Mouse (Mus musculus) bone marrow, adult 2 months (tissue): ENCODE measurements at regions not wholly inside any gene's neighbourhood (a gene's known extent, or its start where the extent isn't known, plus 50 kb on each side); places are given as distances from the start of the nearest gene placed in this dataset.
A peak's percentile ranks its signal among the peaks of the same experiment; 100 is the strongest.

Experiments used
- H3K27ac ChIP-seq: fragments of 200-500 bp; 2 replicates; pipeline ENCODE4 v1.5.1; 2012; ENCODE audit warnings: low read depth, mild to moderate bottlenecking, control low read depth, inconsistent platforms, low read length; ENCODE audit not compliant: control insufficient read depth, poor library complexity, insufficient read depth
- H3K4me1 ChIP-seq: fragments of 200-500 bp; 2 replicates; pipeline ENCODE4 v1.6.1; 2011; ENCODE audit warnings: low read length; ENCODE audit not compliant: control insufficient read depth, insufficient read depth
- H3K4me3 ChIP-seq: fragments of 200-500 bp; replicated peaks from 2 replicates; pipeline ENCODE3; 2011; ENCODE audit warnings: mild to moderate bottlenecking, low read depth, low read length, control low read depth; ENCODE audit not compliant: control insufficient read depth
- CTCF ChIP-seq: fragments of 200-500 bp; IDR thresholded peaks from 2 replicates; pipeline ENCODE4 v1.5.1; 2011; ENCODE audit warnings: low read length, control low read depth; ENCODE audit not compliant: control insufficient read depth, insufficient read depth
- POLR2A ChIP-seq: fragments of 200-500 bp; IDR thresholded peaks from 2 replicates; pipeline ENCODE4 v1.6.1; 2011; ENCODE audit warnings: low read depth, mild to moderate bottlenecking, control low read depth, low read length, borderline replicate concordance; ENCODE audit not compliant: control insufficient read depth
- whole genome bisulfite sequencing: fragments of 180-500 bp; shearing (Covaris S2); methylation state at CpG from one replicate; pipeline ENCODE4 v1.1.7; 2018; 5-methylcytosine and 5-hydroxymethylcytosine counted together

DNA sequence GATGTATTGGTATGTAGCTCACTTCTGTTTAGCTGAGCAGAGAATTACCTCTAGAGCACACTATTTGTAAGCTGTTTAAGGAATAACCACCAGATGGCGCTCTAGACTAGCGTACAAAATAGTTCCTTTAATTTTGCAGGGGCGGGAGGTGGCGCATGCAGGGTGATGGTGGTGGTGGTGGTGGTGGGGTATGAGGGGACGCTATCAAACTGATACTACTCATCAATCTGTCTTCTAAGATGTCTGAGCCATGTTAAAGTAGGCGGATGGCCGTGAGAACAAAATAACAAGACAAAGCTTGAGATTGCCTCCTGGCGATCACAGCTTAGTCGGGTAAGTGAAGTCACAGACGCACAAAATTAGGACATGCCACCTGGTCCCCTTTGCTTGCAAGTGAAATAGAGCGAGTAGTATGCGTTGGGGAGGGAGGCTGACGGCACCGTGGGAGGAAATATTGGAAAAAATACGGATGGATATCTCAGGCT, 90.6 kb upstream of the Nmur2 start:
- Histone ChIP-seq H3K4me3 (no peak overlapping the region), H3K27ac (no peak overlapping the region), H3K4me1 (no peaks in the 10 kb centered on the region)
- 37% methylated on average over 15 of the region's 15 CpGs for WGBS
- TF ChIP-seq CTCF: peak; percentile 34; the same call in 1 of the 2 replicates
- no peak for TF ChIP-seq POLR2A

DNA sequence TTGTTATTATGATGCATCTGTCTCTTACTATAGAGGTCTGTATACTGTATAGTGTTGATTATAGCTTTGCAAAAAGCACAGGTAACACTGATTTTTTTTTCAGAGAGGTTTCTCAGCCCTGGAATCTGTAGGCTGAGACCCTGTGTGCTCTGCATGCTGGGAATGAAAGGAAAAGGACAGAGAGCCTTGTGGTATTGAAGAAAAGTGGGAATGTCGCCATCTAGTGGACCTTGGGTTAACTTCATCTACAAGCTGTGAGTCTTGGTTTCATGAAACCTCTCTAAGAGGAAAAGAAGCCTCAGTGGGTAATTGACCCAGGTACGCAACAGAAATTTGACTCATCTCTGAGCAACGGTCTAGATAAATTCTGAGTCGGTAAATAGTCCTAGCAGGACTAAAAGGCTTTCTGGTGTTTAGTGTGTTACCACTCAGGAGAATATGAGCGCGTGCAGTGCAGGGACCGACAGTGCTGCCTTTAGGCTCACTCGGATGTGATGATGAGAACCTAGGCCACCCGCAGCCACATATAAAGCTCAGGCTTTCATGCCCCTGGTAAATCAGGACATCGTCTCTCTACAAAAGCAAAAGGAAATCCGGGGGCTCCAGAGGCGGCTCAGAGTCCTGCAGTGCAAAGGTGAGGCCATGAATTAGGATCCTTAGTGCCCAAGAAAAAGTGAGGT, 75.9 kb upstream of the Nmur2 start:
- 45% methylated on average over 12 of the region's 12 CpGs for WGBS
- Histone ChIP-seq H3K4me3 (no peak overlapping the region), H3K4me1 (no peaks in the 10 kb centered on the region), H3K27ac (no peak overlapping the region)
- TF ChIP-seq POLR2A: no peak
- TF ChIP-seq CTCF: no peak

DNA sequence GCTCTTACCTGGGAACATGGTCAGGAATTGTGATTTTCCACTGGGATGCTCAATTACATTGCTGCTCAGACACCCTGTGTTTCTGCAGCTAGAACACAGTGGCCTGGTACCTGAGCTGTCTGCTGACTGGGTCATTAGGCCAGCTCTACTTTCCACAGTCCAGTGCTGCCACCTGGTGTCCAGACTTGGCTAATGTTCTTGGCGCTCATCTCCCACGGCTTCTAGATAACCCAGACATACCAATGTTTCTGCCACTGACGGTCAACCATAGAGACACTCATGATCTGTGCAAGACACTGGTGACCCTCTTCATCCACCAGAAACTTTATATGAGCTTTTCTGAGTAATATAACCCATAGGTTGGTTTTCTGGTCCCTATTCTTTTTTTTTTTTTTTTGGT, 67.1 kb upstream of the Nmur2 start:
- Histone ChIP-seq H3K4me1 (no peaks in the 10 kb centered on the region), H3K27ac (no peak overlapping the region), H3K4me3 (no peak overlapping the region)
- TF ChIP-seq POLR2A (no peak), CTCF (peak; percentile 72)
- whole genome bisulfite sequencing: 9% methylated on average over 3 of the region's 3 CpGs

DNA sequence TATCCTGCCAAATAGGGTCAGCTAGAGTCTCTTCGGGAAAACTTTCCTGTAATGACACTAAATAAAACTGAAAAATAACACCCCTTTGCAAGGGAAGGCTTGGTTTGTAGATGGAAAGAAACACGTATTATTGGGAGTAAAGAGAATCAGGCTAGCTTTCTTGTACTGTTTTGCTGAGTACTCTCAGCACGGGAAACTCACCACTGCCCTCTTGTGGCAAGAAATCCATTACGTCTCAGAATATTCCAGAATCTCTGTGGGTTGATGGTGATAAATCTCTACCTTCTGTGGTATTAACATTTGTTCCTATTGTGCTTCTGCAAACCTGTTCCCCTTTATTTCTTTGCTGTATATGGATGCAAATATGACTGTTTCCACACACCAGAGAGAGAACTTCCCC, 64.8 kb upstream of the Nmur2 start:
- 28% methylated on average over 4 of the region's 4 CpGs for WGBS

DNA sequence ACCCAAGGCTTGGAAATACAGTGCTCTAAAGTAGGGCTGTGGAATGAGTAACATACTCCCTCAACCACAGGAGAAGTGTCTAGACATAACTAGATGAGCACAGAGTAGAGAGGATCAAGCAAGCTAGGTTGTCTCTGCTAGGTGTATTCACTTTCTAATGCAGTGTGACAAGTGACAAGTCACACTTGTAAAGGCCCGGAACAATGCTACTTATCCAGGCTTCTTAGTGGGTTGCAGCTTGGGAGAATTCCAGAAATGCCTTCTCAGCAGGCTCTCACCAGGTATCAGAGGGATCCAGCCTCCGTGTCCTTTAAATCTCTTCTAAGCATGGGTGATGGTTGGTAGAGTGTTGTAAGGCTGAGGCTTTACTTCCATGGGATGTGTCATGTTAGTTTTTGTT, 52.1 kb upstream of the Nmur2 start:
- Histone ChIP-seq H3K4me1 (no peaks in the 10 kb centered on the region), H3K4me3 (no peak overlapping the region), H3K27ac (no peak overlapping the region)
- 79% methylated on average over 2 of the region's 2 CpGs for WGBS
- no peak for TF ChIP-seq CTCF
- no peak for TF ChIP-seq POLR2A

More for the DNA sequence above, 64.8 kb upstream of the Nmur2 start:
- TF ChIP-seq CTCF (0 out of 2 replicates have a peak, but pooled peaks have one; percentile 10), POLR2A (no peak)
- H3K4me3 ChIP-seq: no peak overlapping the region
- H3K4me1 ChIP-seq: no peaks in the 10 kb centered on the region
- H3K27ac ChIP-seq: no peak overlapping the region
